Mouse (Mus musculus) lung, adult 2 months (tissue): Measurements from ENCODE around the gene BC029722. TPM values are rescaled to one million over a fixed set of nuclear protein-coding genes. Genes with fewer than 3 reads are reported as not detected.

ENCODE experiments used
- DNase-seq: peaks from one replicate; pipeline ENCODE4 v3.0.0; 2022
- H3K4me1 ChIP-seq: fragments of 200-500 bp; 2 replicates; pipeline ENCODE4 v1.6.1; 2011; ENCODE audit warnings: low read length; ENCODE audit not compliant: control insufficient read depth, insufficient read depth
- H3K4me3 ChIP-seq: fragments of 200-500 bp; replicated peaks from 2 replicates; pipeline ENCODE3; 2011; ENCODE audit warnings: low read depth, mild to moderate bottlenecking, control low read depth, low read length; ENCODE audit errors: extremely low read depth
- CTCF ChIP-seq: fragments of 200-500 bp; IDR thresholded peaks from 2 replicates; pipeline ENCODE4 v1.5.1; 2011; ENCODE audit warnings: mild to moderate bottlenecking, low read length, control low read depth; ENCODE audit not compliant: insufficient read depth
- POLR2A ChIP-seq: fragments of 200-500 bp; IDR thresholded peaks from 2 replicates; pipeline ENCODE4 v1.6.1; 2011; ENCODE audit warnings: low read depth, mild to moderate bottlenecking, control low read depth, low read length, borderline replicate concordance; ENCODE audit errors: extremely low read depth
- WGBS: fragments of 180-500 bp; shearing (Covaris S2); methylation state at CpG from one replicate; pipeline ENCODE4 v1.1.7; 2018; 5-methylcytosine and 5-hydroxymethylcytosine counted together
- polyA plus RNA-seq: library from polyadenylated mRNA; depleted of rRNA; stranded (reverse); fragments of >200 nt; gene quantifications from 2 replicates; pipeline ENCODE4 v1.2.3, GENCODE M21; 2012; rRNA removed

The BC029722 gene
- 57.4 and 65.1 TPM in 2 replicates for polyA plus RNA-seq

DNA sequence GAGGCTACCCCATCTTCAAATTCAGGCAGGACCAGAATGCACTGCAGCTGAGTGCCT lies at the start of gene BC029722:
Gene BC029722 (minus strand): TSS at position 35 of the 57 bp plus-strand sequence.
- H3K4me1 ChIP-seq = peaks cover 6% of the 10 kb centered on the region
- DNase-seq = no peak
- TF ChIP-seq CTCF (no peak), POLR2A (no peak)
- H3K4me3 ChIP-seq = peak within 1 kb of the TSS; percentile 80

DNA sequence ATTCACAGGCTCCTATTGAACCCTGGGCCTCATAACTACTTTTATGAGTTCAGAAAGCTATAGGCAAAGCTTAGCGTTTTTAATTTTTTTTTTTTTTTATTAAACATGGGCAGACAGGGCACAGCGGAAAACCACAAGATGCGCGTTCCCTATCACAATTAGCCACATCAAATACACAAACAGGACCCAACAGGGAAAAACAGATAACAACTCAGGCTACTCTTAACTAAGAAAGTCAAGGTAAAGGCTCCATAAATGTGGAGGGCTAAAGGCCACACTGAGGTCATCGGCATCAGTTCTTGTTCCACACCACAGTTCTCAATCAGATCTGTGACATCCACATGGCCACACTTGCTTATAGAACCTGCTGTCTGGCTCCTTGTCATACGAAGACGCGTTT lies 49.1 kb upstream of the BC029722 start:
- WGBS = 92% methylated on average over 8 of the region's 8 CpGs
- no peaks in the 10 kb centered on the region for H3K4me1 ChIP-seq
- no peak overlapping the region for H3K4me3 ChIP-seq
- DNase-seq = no peak
- TF ChIP-seq POLR2A (no peak), CTCF (no peak)

GRCm38 (mm10) chr2:155863301-155863867 lies 44.2 kb upstream of the BC029722 start:
- Histone ChIP-seq H3K4me1 (no peaks in the 10 kb centered on the region), H3K4me3 (no peak overlapping the region)
- 68% methylated on average over 11 of the region's 11 CpGs for WGBS
- DNase-seq = no peak
- TF ChIP-seq CTCF (no peak), POLR2A (no peak)

- no peak for TF ChIP-seq CTCF
- no peak for TF ChIP-seq POLR2A
- DNase-seq = no peak
- Histone ChIP-seq H3K4me3 (no peak overlapping the region), H3K4me1 (no peaks in the 10 kb centered on the region)
- 80% methylated on average over 13 of the region's 13 CpGs for WGBS
Measured at GRCm38 (mm10) chr2:155862573-155863300, 43.5 kb upstream of the BC029722 start.

DNA sequence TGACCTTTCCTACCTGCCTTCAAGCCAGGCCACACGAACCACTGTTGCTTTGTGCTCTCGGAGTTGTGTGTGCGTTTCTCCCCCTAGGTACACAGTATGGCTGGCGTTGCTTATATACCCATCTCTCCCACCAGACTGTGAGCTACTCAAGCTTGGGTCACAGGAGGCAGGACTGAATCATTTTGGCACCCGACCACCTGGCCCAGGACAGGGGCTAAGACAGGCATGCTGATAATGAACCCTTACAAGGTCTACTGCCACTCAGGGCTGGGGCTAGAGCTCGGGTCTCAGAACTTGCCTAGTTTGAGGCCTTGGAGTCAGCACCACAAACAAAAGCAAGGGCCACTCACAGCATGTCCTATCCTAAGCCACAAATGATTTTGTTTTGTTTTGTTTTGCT lies 42.4 kb upstream of the BC029722 start:
- no peak for TF ChIP-seq POLR2A
- TF ChIP-seq CTCF = no peak
- Histone ChIP-seq H3K4me3 (no peak overlapping the region), H3K4me1 (no peaks in the 10 kb centered on the region)
- no peak for DNase-seq
- WGBS = 92% methylated on average over 6 of the region's 6 CpGs

DNA sequence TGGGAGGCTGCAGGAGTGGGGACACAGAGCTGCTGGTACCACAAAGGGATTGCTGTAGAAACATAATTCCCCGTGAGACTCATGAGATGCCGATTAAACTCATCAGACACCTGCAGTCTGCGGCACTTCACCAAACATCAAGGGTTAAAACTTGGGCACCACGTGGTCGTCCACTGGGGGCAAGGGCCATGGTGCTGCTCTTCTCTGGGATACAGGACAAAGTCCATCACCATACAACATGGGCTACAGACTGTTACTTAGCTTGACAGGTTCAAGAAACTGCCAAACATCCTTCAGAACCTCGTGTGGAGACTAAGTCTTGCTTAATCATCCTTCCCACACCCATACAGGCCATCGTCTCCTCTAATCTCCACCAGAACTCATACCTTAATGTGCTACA lies 40.9 kb upstream of the BC029722 start:
- DNase-seq = no peak
- WGBS = 77% methylated on average over 7 of the region's 7 CpGs
- TF ChIP-seq POLR2A = no peak
- Histone ChIP-seq H3K4me3 (no peak overlapping the region), H3K4me1 (no peaks in the 10 kb centered on the region)

DNA sequence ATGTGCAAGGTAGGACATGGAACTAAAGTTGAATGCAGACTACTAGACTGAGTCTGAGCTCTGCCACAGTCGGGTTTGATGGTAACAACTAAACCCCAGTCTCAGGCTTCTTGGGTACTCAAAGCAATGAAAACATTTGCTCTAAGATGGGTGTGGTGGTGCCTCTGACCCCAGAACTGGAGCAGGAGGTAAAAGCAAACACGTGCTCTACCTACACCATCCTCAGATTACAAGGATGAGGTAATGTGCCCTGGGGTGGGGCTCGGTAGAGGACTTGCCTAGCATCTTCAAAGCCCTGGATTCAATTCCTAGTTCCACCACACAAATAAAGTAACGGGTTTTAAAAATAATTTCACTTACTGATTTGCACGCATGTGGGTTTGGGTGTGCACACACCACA lies 33.3 kb upstream of the BC029722 start:
- H3K4me3 ChIP-seq = no peak overlapping the region
- 80% methylated on average over 5 of the region's 5 CpGs for WGBS
- H3K4me1 ChIP-seq = no peaks in the 10 kb centered on the region
- no peak for DNase-seq
- no peak for TF ChIP-seq POLR2A
- no peak for TF ChIP-seq CTCF

- Histone ChIP-seq H3K4me1 (no peaks in the 10 kb centered on the region), H3K4me3 (no peak overlapping the region)
- no peak for DNase-seq
- 87% methylated on average over 7 of the region's 7 CpGs for WGBS
- no peak for TF ChIP-seq POLR2A
- TF ChIP-seq CTCF = no peak
Measured at GRCm38 (mm10) chr2:155850120-155850519, 30.9 kb upstream of the BC029722 start.

- Histone ChIP-seq H3K4me1 (no peaks in the 10 kb centered on the region), H3K4me3 (no peak overlapping the region)
- DNase-seq = no peak
- no peak for TF ChIP-seq POLR2A
- WGBS = 71% methylated on average over 7 of the region's 7 CpGs
Measured at GRCm38 (mm10) chr2:155849464-155849863, 30.2 kb upstream of the BC029722 start.

- TF ChIP-seq CTCF = peak; percentile 92
- no peak for TF ChIP-seq POLR2A
- 32% methylated on average over 6 of the region's 6 CpGs for WGBS
- DNase-seq = peak; percentile 76
- H3K4me1 ChIP-seq = no peaks in the 10 kb centered on the region
- no peak overlapping the region for H3K4me3 ChIP-seq
Measured at GRCm38 (mm10) chr2:155848291-155848690, 29.1 kb upstream of the BC029722 start.

DNA sequence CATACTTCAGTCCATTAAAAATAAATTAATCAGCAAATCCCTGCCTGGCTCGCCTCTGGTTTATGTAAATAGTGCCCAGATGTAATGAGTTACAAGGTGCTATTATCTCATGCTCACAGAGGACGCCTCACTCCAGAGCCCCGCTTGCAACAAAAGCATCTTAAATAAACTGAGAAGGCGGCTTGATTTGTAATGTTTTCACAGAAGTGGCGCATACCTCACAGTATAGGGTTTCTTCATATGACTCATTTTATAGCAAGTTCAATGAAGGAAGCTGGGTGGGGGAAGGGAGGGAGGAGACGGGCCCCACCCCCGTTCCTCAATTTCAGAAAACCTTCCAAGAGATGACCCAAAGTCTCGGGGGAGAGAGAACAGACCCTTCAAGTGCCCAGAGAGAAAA lies 27.7 kb upstream of the BC029722 start:
- H3K4me3 ChIP-seq = no peak overlapping the region
- WGBS = 81% methylated on average over 8 of the region's 8 CpGs
- no peaks in the 10 kb centered on the region for H3K4me1 ChIP-seq
- no peak for TF ChIP-seq CTCF
- no peak for DNase-seq
